Mouse (Mus musculus) spleen, adult 2 months (tissue): Measurements from ENCODE around the gene Hipk3.

Source experiments
- CTCF ChIP-seq: fragments of 200-500 bp; IDR thresholded peaks from 2 replicates; pipeline ENCODE4 v1.5.1; 2011; ENCODE audit warnings: mild to moderate bottlenecking, inconsistent platforms; ENCODE audit not compliant: insufficient read depth, insufficient read length, insufficient replicate concordance; ENCODE audit errors: extremely low read depth
- POLR2A ChIP-seq: fragments of 200-500 bp; IDR thresholded peaks from 2 replicates; pipeline ENCODE4 v1.6.1; 2011; ENCODE audit warnings: low read depth, low read length, inconsistent platforms

DNA sequence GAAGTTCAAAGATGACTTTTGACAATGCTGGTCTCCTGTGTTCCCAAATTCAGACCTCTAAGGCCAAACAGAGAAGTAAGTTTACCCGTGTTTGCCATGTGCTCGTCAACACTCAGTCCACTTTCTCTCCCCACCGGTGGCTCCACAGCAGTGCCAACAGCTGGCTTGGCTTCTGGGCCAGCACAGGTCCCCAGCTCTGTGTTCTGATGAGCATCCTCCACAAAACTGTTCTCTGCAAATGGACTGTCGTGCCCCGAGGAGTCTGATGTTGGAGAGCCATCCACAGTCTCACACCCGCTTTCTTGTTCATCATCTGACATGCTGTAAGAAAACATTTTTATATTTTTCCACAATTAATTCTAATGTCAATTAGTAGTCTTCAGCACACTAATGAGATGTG, 63.2 kb downstream of the Hipk3 start:
- no peak for TF ChIP-seq POLR2A
- no peak for TF ChIP-seq CTCF
